Mouse (Mus musculus) kidney, embryonic 14.5 days (tissue): ENCODE results near the gene Vmn2r79. TPM values are rescaled to one million over a fixed set of nuclear protein-coding genes. Genes with fewer than 3 reads are reported as not detected.
"Not testable (repeated sequence)": the region's sequence is repeated elsewhere in the genome, so short reads cannot be mapped to it uniquely, and the experiment has no call there.

ENCODE experiments used
- ATAC-seq: fragments of 200-750 bp; cut with Nextera tagmentation; 2 replicates; pipeline ENCODE4 v1.8.0; 2017; ENCODE audit warnings: moderate number of reproducible peaks, mild to moderate bottlenecking, moderate TSS enrichment, moderate library complexity; ENCODE audit not compliant: low FRiP score, low TSS enrichment
- H3K27ac ChIP-seq: fragments of 300-500 bp; sonication (generic); 2 replicates; pipeline ENCODE4 v1.5.1; 2014; ENCODE audit warnings: low read depth, mild to moderate bottlenecking, low read length, moderate library complexity, mixed read lengths
- H3K27me3 ChIP-seq: fragments of 300-500 bp; sonication (generic); 2 replicates; pipeline ENCODE4 v1.6.1; 2014; ENCODE audit warnings: mild to moderate bottlenecking, low read length; ENCODE audit not compliant: control insufficient read depth, insufficient read depth
- H3K36me3 ChIP-seq: fragments of 300-500 bp; sonication (generic); 2 replicates; pipeline ENCODE4 v1.6.1; 2014; ENCODE audit warnings: low read length, mixed read lengths; ENCODE audit not compliant: control insufficient read depth, insufficient read depth
- H3K4me1 ChIP-seq: fragments of 300-500 bp; sonication (generic); 2 replicates; pipeline ENCODE4 v1.6.1; 2014; ENCODE audit warnings: low read length, mixed read lengths; ENCODE audit not compliant: control insufficient read depth, insufficient read depth
- H3K4me2 ChIP-seq: fragments of 300-500 bp; sonication (generic); replicated peaks from 2 replicates; pipeline ENCODE4 v1.6.1; 2014; ENCODE audit warnings: low read depth, mild to moderate bottlenecking, low read length
- H3K4me3 ChIP-seq: fragments of 300-500 bp; sonication (generic); 2 replicates; pipeline ENCODE4 v1.5.1; 2014; ENCODE audit warnings: mild to moderate bottlenecking, low read length
- H3K9ac ChIP-seq: fragments of 300-500 bp; sonication (generic); 2 replicates; pipeline ENCODE4 v1.6.1; 2014; ENCODE audit warnings: low read depth, mild to moderate bottlenecking, low read length, moderate library complexity
- H3K9me3 ChIP-seq: fragments of 300-500 bp; sonication (generic); 2 replicates; pipeline ENCODE4 v1.6.1; 2016; ENCODE audit warnings: low read length; ENCODE audit not compliant: control insufficient read depth
- WGBS: fragments of 180-500 bp; shearing (Covaris S2); extraction: QIAGEN DNeasy Blood & Tissue Kit; methylation state at CpG from one replicate; pipeline ENCODE4 v1.1.7; 2014; 5-methylcytosine and 5-hydroxymethylcytosine counted together
- polyA plus RNA-seq: library from polyadenylated mRNA; unstranded; fragments of >200 nt; fragmentation: Nextera tagmentation; extraction: Ambion mirVana; gene quantifications from 2 replicates; pipeline ENCODE4 v1.2.1, GENCODE M21; 2014

The Vmn2r79 gene
- polyA plus RNA-seq = not detected in 2 replicates

DNA sequence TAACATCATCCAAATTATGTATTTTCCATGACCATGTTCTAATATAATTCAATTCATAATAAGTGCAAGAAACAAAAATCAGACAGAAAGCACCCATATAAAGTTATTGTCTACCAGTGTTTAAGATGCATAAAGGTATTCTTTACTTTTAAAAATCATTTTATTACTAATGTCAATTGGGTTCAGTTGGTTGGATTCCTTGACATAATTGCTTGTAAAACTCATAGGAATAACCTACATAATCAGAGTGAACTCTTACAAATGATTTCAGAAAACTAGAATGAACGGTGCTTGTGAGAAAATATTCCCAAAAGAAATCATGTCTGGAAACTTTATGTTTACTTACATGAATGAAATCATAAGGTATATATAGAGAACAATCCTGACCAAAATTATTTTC, at the start of gene Vmn2r79:
Gene Vmn2r79 (plus strand): TSS at position 301 of the 400 bp plus-strand sequence.
- H3K9ac ChIP-seq, H3K36me3 ChIP-seq, H3K27ac ChIP-seq, H3K4me3 ChIP-seq, H3K4me1 ChIP-seq, H3K9me3 ChIP-seq, H3K4me2 ChIP-seq, ATAC-seq, H3K27me3 ChIP-seq: not testable (repeated sequence)
- 90% methylated on average over 1 of the region's 1 CpGs for WGBS

DNA sequence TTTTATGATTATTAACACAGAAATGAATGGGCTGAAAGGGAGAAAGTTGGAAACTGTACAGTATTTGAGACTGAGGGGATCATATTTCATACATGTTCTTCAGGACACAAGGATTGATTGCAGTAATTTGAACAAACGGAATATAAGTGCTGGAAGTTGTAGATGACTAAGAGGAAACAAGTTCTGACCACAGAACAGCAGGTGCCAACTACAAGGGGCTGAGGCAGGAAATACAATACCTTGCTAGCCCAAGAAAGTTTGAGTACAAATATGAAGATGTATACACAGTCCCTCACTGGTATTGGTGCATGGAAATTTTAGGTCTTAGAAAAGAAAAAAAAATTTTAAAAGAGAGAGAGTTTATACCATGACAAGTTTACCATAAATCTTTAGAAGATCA, 1.2 kb upstream of the Vmn2r79 start:
- Histone ChIP-seq H3K27me3 (no peaks in the 10 kb centered on the region), H3K9me3 (no peaks in the 10 kb centered on the region)
- WGBS = 64% methylated on average over 1 of the region's 1 CpGs

DNA sequence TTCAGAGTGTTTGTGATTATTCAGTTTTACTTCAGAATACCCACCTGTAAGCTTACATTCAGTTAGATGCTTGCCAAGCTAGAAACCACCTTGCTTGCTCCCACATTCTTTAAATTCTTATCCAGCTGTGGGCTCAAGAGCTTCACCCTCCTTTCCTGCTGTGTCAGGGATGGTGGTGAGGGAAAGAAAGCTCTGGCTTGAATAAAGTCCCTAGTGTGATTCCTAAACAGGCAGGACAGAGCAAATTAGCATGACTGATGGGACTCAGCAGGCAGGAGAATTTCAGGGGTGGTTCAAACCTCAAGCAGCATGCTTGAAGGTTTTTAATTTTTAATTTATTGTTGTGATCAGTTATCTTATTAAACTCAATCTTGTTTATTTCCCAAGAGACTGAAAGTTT, 30.6 kb downstream of the Vmn2r79 start:
- H3K4me1 ChIP-seq, ATAC-seq, H3K9me3 ChIP-seq, H3K4me3 ChIP-seq, H3K27me3 ChIP-seq, H3K9ac ChIP-seq, H3K4me2 ChIP-seq, H3K36me3 ChIP-seq, H3K27ac ChIP-seq: not testable (repeated sequence)

More for the DNA sequence above, 1.2 kb upstream of the Vmn2r79 start:
- Histone ChIP-seq H3K36me3 (no peaks in the 10 kb centered on the region), H3K4me1 (no peaks in the 10 kb centered on the region), H3K4me3 (no peak overlapping the region), H3K9ac (no peak overlapping the region), H3K27ac (no peak overlapping the region), H3K4me2 (no peak overlapping the region)
- no peak for ATAC-seq

DNA sequence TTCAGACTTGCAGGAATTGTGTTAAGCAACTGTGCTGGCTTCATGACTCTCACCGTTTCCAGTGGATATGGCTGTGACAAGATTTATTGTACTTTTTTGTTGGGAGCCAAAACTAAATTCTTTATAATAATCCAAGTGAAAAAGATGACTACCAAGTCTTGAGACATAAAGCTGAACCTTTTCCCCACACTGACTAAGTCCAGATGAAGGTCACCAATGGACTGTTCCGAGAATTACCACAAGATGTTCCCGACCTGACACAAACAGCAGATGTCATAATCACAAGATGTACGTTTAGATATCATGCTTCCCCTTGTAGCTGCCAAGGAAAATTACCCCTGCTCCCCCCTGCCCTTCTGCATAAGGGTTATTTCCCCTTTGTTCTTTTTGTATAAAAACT, 67.7 kb downstream of the Vmn2r79 start:
- Histone ChIP-seq H3K27me3 (no peaks in the 10 kb centered on the region), H3K4me3 (no peak overlapping the region), H3K4me1 (no peaks in the 10 kb centered on the region), H3K9me3 (no peaks in the 10 kb centered on the region), H3K36me3 (no peaks in the 10 kb centered on the region), H3K4me2 (no peak overlapping the region), H3K27ac (no peak overlapping the region), H3K9ac (no peak overlapping the region)
- WGBS = 75% methylated on average over 4 of the region's 4 CpGs
- ATAC-seq = no peak

Other genes starting within 250 kb of the Vmn2r79 start
- gene Folh1, start 220.2 kb upstream of the Vmn2r79 start, polyA plus RNA-seq = 0.08 and 0.10 TPM in 2 replicates
- gene Vmn2r77, start 201.1 kb upstream of the Vmn2r79 start, polyA plus RNA-seq = not detected in 2 replicates
- not detected in 2 replicates for gene Vmn2r78, start 81.0 kb upstream of the Vmn2r79 start, polyA plus RNA-seq
- gene Nox4, start 250.0 kb downstream of the Vmn2r79 start, polyA plus RNA-seq = 3.5 and 6.8 TPM in 2 replicates